Mouse (Mus musculus) layer of hippocampus, postnatal 10 days (tissue): ENCODE results near the gene Plxnd1. TPM values are rescaled to one million over a fixed set of nuclear protein-coding genes. Genes with fewer than 3 reads are reported as not detected.

ENCODE experiments used
- DNase-seq, 2 experiments: peaks; one replicate each; pipeline ENCODE4 v3.0.0; 2021; ENCODE audit warnings: low spot score in 2 of 2
- total RNA-seq, 2 experiments: library from RNA; stranded (reverse); gene quantifications; 2 replicates each; pipeline ENCODE4 v1.2.3; 2021

Gene Plxnd1
- total RNA-seq, 2 experiments from 2014 or later, result 73.2 to 73.5 TPM

GRCm38 (mm10) chr6:115983306-115984038 lies 11.3 kb downstream of the Plxnd1 start:
- no peak for DNase-seq

DNA sequence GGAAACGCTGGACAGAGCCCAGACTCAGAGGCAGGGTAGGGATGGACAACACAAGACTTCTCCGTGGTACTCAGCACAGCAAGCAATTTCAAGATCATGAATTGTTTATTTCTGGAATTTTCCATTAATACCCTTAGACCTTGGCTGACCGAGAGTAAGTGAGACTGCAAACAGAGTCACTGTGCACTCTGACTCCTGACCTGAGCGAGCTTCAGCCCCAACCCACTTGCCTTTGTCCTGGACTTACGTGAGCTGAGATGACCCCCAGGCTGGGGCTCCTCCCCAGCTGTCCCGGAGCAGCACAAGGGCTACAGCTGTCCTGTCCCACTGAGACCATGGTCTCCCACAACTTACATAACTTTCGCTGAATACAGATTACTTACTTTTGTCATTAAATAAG lies 11.9 kb downstream of the Plxnd1 start:
- DNase-seq, result no peak

GRCm38 (mm10) chr6:115978596-115978995 lies 16.2 kb downstream of the Plxnd1 start:
- no peak for DNase-seq

DNA sequence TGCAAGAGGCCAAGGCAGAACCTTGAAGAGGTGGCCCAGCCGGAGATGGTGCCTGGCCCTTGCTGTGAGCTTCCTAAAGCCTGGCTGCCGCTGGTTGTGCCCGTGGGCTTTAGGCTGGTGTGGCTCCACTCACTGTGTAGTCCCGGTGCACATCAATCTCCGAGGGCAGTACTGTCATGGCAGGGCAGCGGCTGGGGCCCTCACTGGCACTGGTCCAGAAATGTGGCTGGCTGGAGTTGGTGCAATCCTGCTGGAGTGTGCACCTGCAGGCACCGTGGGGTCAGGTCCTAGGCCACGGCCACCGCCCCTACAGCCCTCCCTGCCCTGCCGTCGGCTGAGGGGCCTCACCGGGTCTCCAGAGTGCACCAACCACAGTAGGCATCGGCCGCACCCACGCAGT lies 17.0 kb downstream of the Plxnd1 start:
- no peak for DNase-seq

GRCm38 (mm10) chr6:115975606-115976005 lies 19.2 kb downstream of the Plxnd1 start:
- DNase-seq, result no peak

DNA sequence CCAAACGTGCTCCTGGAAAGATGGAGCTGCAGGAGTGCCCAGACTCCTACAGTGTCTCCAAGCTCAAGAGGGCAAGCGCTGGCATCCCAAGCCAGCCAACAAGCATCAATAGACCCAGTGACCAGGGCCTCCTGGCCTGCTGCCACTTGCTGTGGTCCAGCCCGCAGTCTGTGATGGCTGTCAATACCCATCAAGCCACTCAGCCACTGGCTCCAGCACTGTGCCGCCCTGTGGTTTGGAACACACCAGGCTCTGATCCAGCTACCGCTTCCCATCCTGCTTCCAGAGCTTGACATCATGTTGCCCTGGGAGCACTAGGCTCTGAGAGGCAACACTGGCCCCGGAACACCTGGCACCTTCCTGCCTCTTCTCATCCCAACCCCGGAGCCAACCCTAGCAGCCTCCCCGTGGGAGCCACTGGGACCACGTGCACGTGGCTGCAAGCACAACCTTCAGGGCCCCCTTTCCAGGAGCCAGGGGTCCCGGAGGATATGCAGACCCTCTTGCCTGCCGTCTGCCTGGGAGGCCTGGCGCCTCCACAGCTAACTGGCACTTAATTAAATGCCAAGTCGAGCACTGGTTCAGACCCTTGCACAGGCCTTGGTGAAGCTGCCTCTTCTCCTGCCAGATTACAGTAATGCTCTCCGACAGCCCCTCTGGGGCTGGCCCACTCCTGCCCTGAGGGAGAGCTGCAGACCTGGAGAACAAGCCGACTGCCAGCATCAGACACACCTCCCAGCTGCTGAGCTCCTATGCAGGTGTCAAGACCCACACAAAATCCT lies 20.7 kb downstream of the Plxnd1 start:
- DNase-seq, result peak; percentile 56 to 68

DNA sequence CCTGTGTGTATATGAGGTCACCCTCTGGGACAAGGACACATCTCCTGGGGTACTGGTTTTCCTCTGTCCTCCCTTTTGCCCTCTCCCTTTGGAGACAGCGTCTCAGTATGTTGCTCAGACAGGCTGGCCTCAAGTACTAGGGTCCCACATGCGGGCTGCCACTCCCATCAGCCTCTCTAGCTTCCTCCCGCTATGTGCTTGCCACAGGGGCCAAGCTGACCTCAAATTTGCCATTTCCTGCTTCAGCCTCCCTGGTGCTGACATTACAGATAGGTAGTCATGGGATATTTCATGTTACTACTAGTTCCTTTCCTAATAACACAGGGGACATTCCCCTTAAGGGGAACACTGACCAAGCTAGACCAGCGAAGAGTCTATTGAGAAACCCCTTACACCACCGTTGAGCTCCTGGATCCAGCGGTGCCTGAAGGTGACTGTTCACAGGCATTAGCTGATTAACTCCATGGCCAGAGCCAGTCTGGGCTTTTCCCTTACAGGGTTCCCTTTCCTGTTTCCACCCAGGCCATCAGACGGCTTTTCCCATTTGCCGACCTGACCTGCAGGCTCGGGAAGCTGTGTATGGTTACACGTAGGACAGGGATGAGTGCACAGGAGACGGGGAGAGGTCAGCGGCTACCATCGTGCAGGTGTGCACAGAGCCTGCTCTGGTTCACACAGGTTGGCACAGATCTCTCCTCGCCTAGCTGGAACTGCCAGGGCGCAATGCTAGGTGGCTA lies 21.5 kb downstream of the Plxnd1 start:
- no peak for DNase-seq

DNA sequence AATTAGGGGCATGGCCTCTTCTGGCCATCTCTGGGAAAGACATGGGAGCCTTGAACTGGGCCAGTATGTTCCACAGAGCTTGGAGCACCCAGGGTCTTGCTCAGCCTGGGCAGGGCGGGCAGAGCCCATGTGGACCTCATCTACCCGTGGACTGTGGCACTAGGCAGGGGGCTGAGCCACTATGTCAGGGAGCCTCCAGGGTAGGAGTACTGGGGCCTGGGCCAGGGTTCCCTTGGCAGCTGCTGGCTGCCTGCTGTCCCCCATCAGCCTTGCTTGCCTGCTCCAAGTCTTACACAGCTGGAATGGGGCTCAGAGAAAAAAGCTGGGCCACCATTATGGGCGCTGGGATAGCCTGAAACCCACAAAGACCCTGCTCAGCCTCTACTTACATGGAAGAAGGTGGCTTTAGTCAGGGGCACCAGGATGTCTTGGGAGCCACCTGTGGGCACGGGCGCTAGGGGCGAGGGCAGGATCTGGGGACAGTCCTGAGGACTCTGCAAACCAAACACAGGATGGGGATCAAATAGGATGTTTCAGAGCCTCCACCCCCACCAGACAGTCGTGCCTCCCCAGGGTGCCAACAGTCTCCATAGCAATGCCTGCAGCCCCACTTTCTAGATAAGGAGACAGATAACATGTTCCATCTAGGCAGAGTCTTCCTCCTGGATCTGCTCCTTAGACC lies 22.6 kb downstream of the Plxnd1 start:
- no peak for DNase-seq

GRCm38 (mm10) chr6:115971273-115972060 lies 23.3 kb downstream of the Plxnd1 start:
- no peak for DNase-seq

- DNase-seq, result no peak
These were observed 24.9 kb downstream of the Plxnd1 start for GRCm38 (mm10) chr6:115969952-115970351.

- no peak for DNase-seq
These were observed 25.7 kb downstream of the Plxnd1 start for GRCm38 (mm10) chr6:115969103-115969502.

DNA sequence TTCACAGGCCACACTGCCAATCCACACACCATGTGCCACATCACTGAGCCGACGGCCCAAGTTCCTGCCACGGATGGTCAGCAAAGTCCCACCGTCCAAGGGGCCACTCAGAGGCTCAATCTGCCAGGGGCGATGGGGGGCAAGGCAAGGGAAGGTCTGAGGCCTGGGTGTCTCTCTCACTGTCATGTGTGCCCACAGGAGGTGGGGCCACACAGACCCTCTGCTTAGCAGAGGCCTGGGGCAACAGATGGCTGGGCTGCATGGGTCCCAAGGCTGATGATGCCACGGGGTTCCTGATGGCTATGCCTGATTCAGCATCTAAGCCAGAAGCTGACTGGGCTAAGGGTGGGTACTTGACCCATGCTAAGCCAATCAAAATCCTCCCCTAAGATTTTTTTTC lies 26.1 kb downstream of the Plxnd1 start:
- no peak for DNase-seq

DNA sequence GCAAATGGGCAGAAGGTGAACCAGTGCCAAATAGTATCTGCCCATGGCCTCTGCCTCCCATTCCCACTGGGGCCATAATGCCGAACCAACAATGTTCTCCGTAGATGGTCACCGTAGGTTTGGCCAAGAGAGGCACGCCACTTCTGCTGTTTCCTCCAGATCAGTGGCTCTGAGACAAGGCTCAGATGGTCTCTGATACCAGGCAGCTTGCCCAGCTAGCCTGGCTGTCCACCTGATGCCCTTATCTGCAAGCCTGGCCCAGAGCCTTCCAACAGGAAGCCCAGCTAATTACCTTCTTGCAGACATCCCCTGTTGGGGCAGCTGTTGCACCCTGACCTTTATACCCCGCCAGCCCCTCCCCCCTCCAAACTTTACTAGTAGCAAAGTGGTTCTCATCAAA lies 26.7 kb downstream of the Plxnd1 start:
- DNase-seq, result no peak

DNA sequence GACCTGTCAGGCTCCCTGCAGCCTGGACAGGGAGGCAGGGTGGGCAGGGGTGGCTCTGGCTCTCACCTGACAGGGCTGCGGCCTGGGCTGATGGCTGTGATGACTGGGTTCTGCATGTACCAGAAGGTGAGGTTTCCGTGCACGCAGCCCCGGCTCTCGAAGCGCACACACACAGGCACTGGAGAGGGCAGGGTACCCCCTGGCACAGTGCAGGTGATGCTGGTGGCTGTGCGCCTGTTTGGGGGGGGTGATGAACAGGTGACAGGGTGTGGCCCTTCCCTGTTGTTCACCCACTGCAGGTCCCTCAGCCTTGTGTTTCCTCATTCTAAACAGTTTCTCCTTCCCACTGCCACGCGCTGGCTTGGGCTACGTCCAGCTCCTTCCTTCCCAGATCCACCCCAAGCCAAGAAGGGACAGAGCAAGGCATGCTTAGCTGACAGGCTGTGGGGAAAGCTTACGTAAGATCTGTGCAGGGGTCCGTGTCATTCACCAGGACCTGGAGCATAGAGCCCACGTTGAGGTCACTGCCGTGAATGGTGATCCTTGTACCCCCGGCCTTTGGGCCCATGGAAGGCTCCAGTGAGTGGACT lies 27.4 kb downstream of the Plxnd1 start:
- DNase-seq, result no peak

- DNase-seq, result no peak
These were observed 28.4 kb downstream of the Plxnd1 start for GRCm38 (mm10) chr6:115966227-115966966.

- DNase-seq, result no peak
These were observed 31.1 kb downstream of the Plxnd1 start for GRCm38 (mm10) chr6:115963656-115964055.

DNA sequence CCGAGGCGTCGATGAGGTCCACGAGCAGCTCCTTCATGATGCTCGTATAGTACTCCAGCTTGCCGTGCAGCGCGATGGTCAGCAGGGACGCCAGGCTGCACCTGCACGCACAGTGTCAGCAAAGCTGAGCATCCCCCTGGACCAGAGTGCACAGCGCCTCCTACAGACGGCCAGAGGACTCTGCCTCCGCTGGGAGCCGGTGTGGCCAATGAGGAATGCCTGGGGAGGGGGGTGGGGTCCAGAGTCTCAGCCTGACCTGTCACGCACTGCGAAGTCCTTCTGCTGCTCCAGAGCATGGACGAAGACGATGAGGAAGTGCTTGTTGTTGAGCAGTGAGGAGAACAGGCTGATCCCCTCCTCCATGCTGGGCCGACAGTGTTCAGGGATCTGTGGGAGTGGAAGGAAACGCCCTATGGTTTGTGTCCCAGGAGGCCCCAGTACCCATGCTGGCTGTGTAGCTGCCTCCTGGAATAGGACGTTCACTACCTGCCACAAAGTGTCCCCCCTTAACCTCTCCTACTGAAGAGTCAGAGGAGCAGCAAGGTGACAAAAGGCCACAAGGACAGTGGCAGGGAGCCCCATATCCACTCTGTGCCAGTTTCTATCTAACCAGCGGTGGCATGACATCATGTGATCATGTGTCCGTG lies 32.2 kb downstream of the Plxnd1 start:
- no peak for DNase-seq

DNA sequence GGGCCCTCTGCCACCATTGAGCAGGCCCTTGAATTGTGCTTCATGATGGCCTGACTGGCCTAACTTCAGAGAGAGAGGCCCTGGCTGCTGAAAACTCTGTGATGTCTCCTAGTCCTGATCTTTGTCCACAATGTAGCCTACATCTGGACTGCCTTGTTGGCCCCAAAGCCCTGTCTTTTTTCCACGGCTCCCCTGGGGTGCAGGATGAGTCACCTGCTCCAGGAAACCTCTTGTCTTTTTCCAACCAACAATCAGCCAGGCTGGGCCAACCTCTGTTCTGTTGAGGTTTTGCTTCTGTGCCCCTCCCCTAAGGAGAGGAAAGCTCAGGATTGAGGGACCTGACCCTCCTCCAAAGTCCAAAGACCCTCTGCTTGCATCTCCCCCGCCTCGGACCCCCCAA lies 33.1 kb downstream of the Plxnd1 start:
- DNase-seq, result no peak

GRCm38 (mm10) chr6:115960322-115960721 lies 34.5 kb downstream of the Plxnd1 start:
- DNase-seq, result no peak
